Mouse (Mus musculus) T-helper 17 cell (primary cell): ENCODE results near the gene Mms19.

ENCODE experiments used
- in situ Hi-C, 2 experiments: fragments of 300-600 bp; cut with MboI, MseI; formaldehyde crosslinking; loops; 1 replicate in 1 of 2; 2 replicates in 1 of 2; pipeline ENCODE4 v1.15.1; 2025; ENCODE audit warnings: high pct_unique_total_duplicates in 2 of 2

Gene Mms19

DNA sequence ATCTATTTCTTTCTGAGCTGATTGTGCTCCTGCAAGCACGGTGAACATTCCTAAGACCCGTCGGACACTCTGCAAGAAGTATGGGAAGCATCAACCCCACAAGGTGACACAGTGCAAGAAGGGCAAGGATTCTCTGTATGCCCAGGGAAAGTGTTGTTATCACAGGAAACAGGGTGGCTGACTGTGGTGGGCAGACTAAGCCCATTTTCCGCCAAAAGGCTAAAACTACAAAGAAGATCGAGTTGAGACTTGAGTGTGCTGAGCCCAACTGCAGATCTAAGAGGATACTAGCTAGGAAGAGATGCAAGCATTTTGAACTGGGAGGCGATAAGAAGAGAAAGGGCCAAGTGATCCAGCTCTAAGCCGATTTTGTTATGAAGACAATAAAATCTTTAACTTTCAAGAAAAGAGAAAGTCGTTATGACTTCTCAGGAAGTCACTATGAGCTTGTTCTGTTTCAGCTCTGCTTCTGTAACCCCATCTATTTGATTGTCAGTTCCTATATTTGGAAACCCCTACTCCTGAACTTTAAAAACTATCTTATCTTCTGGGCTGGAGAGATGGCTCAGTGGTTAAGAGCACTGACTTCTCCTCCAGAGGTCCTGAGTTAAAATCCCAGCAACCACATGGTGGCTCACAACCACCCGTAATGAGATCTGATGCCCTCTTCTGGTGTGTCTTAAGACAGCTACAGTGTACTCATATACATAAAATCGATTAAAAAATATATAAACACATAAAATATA, 77.9 kb downstream of the Mms19 start:
- in situ Hi-C loops: no loop called here

- in situ Hi-C loops: no loop called here
Measured at GRCm38 (mm10) chr19:41901696-41902095, 79.3 kb downstream of the Mms19 start.

DNA sequence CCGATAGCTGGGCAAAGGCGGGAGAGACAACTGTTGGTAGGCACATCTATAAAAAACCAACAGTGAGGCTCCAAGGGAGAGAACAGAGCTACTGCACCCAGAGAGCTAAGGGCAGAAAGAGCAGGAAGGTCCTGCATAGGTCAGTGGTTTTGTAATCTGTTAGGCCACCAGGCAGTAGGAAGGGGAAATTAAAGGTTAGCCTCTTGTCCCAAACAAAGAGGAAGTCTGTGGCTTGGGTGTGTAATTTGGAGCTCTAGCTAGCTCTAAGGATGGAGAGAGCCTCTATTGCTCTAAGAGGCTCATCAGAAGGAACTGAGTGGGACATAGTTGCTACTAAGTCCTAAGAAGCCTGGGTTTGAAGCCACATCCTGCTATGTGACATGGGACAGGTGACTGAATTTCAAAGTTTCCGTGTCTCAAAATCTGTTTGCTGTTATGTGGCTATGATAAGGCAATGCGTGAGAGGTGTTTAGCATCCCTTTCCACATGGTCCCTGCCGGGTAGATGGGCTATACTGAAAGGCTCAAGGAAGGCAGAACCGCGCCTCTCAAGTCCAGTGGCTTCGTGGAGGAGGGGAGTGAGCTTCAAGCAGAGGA, 80.4 kb downstream of the Mms19 start:
- in situ Hi-C loops: no loop called here

- in situ Hi-C loops: loop anchor here in 1 of 2 experiments (10.0 kb wide), 1 partner anchor 1626 kb away; the partner anchor contains the start of gene Got1
Measured at GRCm38 (mm10) chr19:41898860-41899259, 82.1 kb downstream of the Mms19 start.

GRCm38 (mm10) chr19:41896319-41896711, 84.6 kb downstream of the Mms19 start:
- in situ Hi-C loops: loop anchor here in 1 of 2 experiments (10.0 kb wide), 1 partner anchor 1628 kb away; the partner anchor contains the start of gene Got1

GRCm38 (mm10) chr19:41895460-41896318, 85.3 kb downstream of the Mms19 start, which contains the start of gene Rrp12:
Gene Rrp12 (minus strand): TSS chr19:41896173.
- in situ Hi-C loops: loop anchor here in 1 of 2 experiments (10.0 kb wide), 1 partner anchor 1629 kb away; the partner anchor contains the start of gene Got1

DNA sequence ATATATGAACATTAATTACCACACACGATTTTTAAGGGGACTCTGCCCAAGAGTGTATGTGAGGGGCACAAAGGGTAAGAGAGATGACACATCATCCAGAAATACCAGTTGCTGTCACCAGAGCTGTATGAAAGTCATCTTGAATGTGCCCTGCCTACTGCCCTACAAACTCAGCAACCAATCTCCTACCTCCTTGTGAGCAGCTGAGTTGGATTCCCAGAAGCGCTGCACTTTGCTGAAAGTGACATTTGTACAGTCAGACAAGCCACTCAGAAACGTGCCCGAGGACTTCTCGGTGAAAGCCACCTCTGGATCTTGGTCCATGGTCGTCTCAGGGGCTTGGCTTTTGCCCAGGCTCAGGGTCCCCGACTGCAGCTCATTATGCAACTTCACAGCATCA, 86.0 kb downstream of the Mms19 start:
- in situ Hi-C loops: loop anchor here in 1 of 2 experiments (10.0 kb wide), 1 partner anchor 1630 kb away; the partner anchor contains the start of gene Got1
